Mouse (Mus musculus): ENCODE measurements around the gene Kctd2. TPM values are rescaled to one million over a fixed set of nuclear protein-coding genes. Genes with fewer than 3 reads are reported as not detected.

The Kctd2 gene
- total and polyA plus RNA-seq, 3 experiments: 6.8 to 14.0 (median 13.7) TPM

DNA sequence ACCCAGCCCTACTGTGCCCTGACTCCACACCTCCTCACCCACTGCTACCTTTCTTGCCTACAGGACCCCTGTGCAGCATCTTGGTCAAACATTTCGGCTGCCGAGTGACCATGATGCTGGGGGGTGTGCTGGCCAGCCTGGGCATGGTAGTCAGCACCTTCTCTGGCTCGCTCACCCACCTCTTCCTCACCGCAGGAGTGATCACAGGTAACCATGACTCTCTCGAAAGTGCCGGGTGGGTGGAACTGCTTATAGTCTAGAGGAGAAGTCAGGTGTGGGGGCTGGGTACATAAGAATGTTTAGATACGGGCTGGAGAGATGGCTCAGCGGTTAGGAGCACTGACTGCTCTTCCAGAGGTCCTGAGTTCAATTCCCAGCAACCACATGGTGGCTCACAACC is 44.9 kb downstream of the Kctd2 start:
- peaks cover 5 to 6% of the 10 kb centered on the region in 2 experiments for H3K36me3 ChIP-seq (replicated peaks in 1 of 2; ENCODE audit: control insufficient read depth in 1 of 2, insufficient read depth in 1 of 2, low read length in 1 of 2)
- H3K27ac ChIP-seq (ENCODE audit: insufficient read depth, low read depth): no peak overlapping the region
- H3K9me3 ChIP-seq (replicated peaks; ENCODE audit: low read length): no peaks in the 10 kb centered on the region
- no peak overlapping the region for H3K4me2 ChIP-seq (ENCODE audit: insufficient read depth, low read depth, poor library complexity, severe bottlenecking)
- TF ChIP-seq UBTF (IDR thresholded peaks at IDR 0.05; ENCODE audit: low read depth, low read length) (no peak), ETS1 (conservative IDR thresholded peaks at IDR 0.05; ENCODE audit: low read depth, low read length) (no peak), E2F4 (IDR thresholded peaks at IDR 0.05; ENCODE audit: insufficient replicate concordance, low read depth, low read length) (no peak)
- H3K9ac ChIP-seq (ENCODE audit: insufficient read depth, low read depth): no peak overlapping the region
- dilution Hi-C loops (cut with MboI; ENCODE audit: extremely low pct_ligation_motif_present, extremely low pct_unique_long_range_greater_than_20kb, low sequenced_read_pairs): no loop called here
- peaks cover 3 to 17% of the 10 kb centered on the region in 2 experiments for H3K4me1 ChIP-seq (ENCODE audit: control insufficient read depth in 1 of 2, insufficient read depth in 2 of 2)
- peaks cover 27% of the 10 kb centered on the region for H3K27me3 ChIP-seq (replicated peaks)
- in situ Hi-C loops (cut with MboI; ENCODE audit: low pct_ligation_motif_present, low pct_unique_long_range_greater_than_20kb, low sequenced_read_pairs): no loop called here
- no peak overlapping the region for H3K4me3 ChIP-seq (replicated peaks in 1 of 3; ENCODE audit: low read depth in 2 of 3, low read length in 2 of 3, poor library complexity in 1 of 3)
- no peaks in the 10 kb centered on the region for H3K79me2 ChIP-seq (replicated peaks; ENCODE audit: control insufficient read depth, extremely low read depth, insufficient read depth, poor library complexity, severe bottlenecking)
- DNase-seq (ENCODE audit: extremely low read depth): no peak

DNA sequence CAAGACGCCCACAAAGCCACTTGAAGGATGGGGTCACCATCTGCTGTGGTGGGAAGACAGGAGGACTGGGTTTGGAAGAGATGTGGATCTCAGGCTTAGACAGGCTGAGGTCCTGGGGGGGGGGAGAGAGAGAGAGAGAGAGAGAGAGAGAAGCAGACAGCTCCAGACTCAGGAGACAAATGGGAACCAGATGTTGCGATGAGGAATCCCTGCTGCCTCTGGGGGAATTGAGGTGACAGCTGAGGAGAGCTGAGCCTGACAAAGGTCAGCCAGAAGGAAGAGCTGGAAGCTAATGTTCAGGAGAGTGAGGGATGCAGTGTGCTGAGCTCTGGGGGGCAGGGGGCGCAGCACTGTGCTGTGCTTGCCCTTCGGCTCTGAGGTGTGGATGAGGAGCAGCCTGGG is 47.3 kb downstream of the Kctd2 start:
- H3K4me1 ChIP-seq (ENCODE audit: control insufficient read depth in 1 of 2, insufficient read depth in 2 of 2): peaks cover 7 to 18% of the 10 kb centered on the region in 2 experiments
- H3K9me3 ChIP-seq (replicated peaks; ENCODE audit: low read length): no peaks in the 10 kb centered on the region
- no peak overlapping the region for H3K4me3 ChIP-seq (replicated peaks in 1 of 3; ENCODE audit: low read depth in 2 of 3, low read length in 2 of 3, poor library complexity in 1 of 3)
- no peak overlapping the region for H3K9ac ChIP-seq (ENCODE audit: insufficient read depth, low read depth)
- dilution Hi-C loops (cut with MboI; ENCODE audit: extremely low pct_ligation_motif_present, extremely low pct_unique_long_range_greater_than_20kb, low sequenced_read_pairs) (no loop called here), in situ Hi-C loops (cut with MboI; ENCODE audit: low pct_ligation_motif_present, low pct_unique_long_range_greater_than_20kb, low sequenced_read_pairs) (no loop called here)
- DNase-seq (ENCODE audit: extremely low read depth): no peak
- H3K27me3 ChIP-seq (replicated peaks): peaks cover 23% of the 10 kb centered on the region
- H3K79me2 ChIP-seq (replicated peaks; ENCODE audit: control insufficient read depth, extremely low read depth, insufficient read depth, poor library complexity, severe bottlenecking): no peaks in the 10 kb centered on the region
- peaks cover 5 to 7% of the 10 kb centered on the region in 2 experiments for H3K36me3 ChIP-seq (replicated peaks in 1 of 2; ENCODE audit: control insufficient read depth in 1 of 2, insufficient read depth in 1 of 2, low read length in 1 of 2)
- TF ChIP-seq UBTF (IDR thresholded peaks at IDR 0.05; ENCODE audit: low read depth, low read length) (no peak), JUND (conservative IDR thresholded peaks at IDR 0.05; ENCODE audit: low read depth, low read length) (no peak), CHD1 (IDR thresholded peaks at IDR 0.05; ENCODE audit: low read depth, low read length) (no peak)
- no peak overlapping the region for H3K27ac ChIP-seq (ENCODE audit: insufficient read depth, low read depth)
- no peak overlapping the region for H3K4me2 ChIP-seq (ENCODE audit: insufficient read depth, low read depth, poor library complexity, severe bottlenecking)

DNA sequence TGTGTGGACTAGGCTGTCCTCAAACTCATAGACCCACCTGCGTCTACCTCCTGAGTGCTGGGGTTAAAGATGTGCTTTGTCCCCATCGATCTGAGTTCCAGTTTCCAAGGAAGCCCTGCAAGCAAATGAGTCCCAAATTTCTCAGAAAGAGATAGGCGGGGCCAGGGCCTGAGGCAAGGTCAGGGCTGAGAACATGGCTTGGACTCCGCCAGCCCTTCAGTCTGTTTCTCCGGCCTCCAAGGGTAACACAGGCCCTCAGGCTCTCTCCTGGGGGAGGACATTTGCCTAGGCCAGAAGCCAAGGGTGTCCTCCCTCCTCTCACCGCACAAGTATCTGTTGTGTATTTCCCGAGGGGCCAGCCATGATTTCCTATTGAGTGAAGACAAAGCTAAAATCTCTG is 52.3 kb downstream of the Kctd2 start:
- H3K4me1 ChIP-seq (ENCODE audit: control insufficient read depth in 1 of 2, insufficient read depth in 2 of 2): peaks cover 8 to 41% of the 10 kb centered on the region in 2 experiments
- in situ Hi-C loops (cut with MboI; ENCODE audit: low pct_ligation_motif_present, low pct_unique_long_range_greater_than_20kb, low sequenced_read_pairs): loop anchor here (5.0 to 10.0 kb wide), 3 partner anchors 57 to 257 kb away; partner anchors contain the start of gene Atp5h
- H3K27ac ChIP-seq (ENCODE audit: insufficient read depth, low read depth): peak overlapping the region; percentile 18; the same call in 1 of the 2 replicates
- H3K9me3 ChIP-seq (replicated peaks; ENCODE audit: low read length): no peaks in the 10 kb centered on the region
- no peak for TF ChIP-seq MAX (IDR thresholded peaks at IDR 0.05; ENCODE audit: low read length)
- TF ChIP-seq POLR2AphosphoS2 (IDR thresholded peaks at IDR 0.05; ENCODE audit: low read depth, low read length): no peak
- no peak for TF ChIP-seq RCOR1 (conservative IDR thresholded peaks at IDR 0.05; ENCODE audit: low read depth, low read length)
- no peak for TF ChIP-seq MAFK (IDR thresholded peaks at IDR 0.05; ENCODE audit: insufficient replicate concordance, low read length)
- TF ChIP-seq CTCF (conservative IDR thresholded peaks at IDR 0.05 in 1 of 2, IDR thresholded peaks at IDR 0.05 in 1 of 2; ENCODE audit: low read depth in 2 of 2, low read length in 2 of 2): no peak
- H3K27me3 ChIP-seq (replicated peaks): peaks cover 1% of the 10 kb centered on the region
- no peak for DNase-seq (ENCODE audit: extremely low read depth)
- peaks cover 5 to 7% of the 10 kb centered on the region in 2 experiments for H3K36me3 ChIP-seq (replicated peaks in 1 of 2; ENCODE audit: control insufficient read depth in 1 of 2, insufficient read depth in 1 of 2, low read length in 1 of 2)
- peak overlapping the region; percentile 17 for H3K4me2 ChIP-seq (ENCODE audit: insufficient read depth, low read depth, poor library complexity, severe bottlenecking)
- H3K79me2 ChIP-seq (replicated peaks; ENCODE audit: control insufficient read depth, extremely low read depth, insufficient read depth, poor library complexity, severe bottlenecking): peaks cover 14% of the 10 kb centered on the region
- peak overlapping the region; percentile 22; the same call in 1 of the 2 replicates for H3K9ac ChIP-seq (ENCODE audit: insufficient read depth, low read depth)
- H3K4me3 ChIP-seq (replicated peaks in 1 of 3; ENCODE audit: low read depth in 2 of 3, low read length in 2 of 3, poor library complexity in 1 of 3): peak overlapping the region in 2 of 3 experiments; percentile 15 to 30
- dilution Hi-C loops (cut with MboI; ENCODE audit: extremely low pct_ligation_motif_present, extremely low pct_unique_long_range_greater_than_20kb, low sequenced_read_pairs): no loop called here

Measured in CH12.LX (cell line).